Mouse (Mus musculus): ENCODE results near the gene Exoc6. TPM values are rescaled to one million over a fixed set of nuclear protein-coding genes. Genes with fewer than 3 reads are reported as not detected.
A peak's percentile ranks its signal among the peaks of the same experiment; 100 is the strongest.

The Exoc6 gene
- total RNA-seq, 2 experiments from 2014 or later, result 54.9 to 59.6 TPM

GRCm38 (mm10) chr19:37686347-37686746 lies 136.1 kb downstream of the Exoc6 start:
- DNase-seq (ENCODE audit: low spot score in 2 of 2), result no peak

GRCm38 (mm10) chr19:37686941-37687850 lies 137.0 kb downstream of the Exoc6 start:
- no peak for DNase-seq (ENCODE audit: low spot score in 2 of 2)

- DNase-seq (ENCODE audit: low spot score in 2 of 2), result no peak
Measured at GRCm38 (mm10) chr19:37689478-37689877, 139.3 kb downstream of the Exoc6 start.

- DNase-seq (ENCODE audit: low spot score in 2 of 2), result no peak
Measured at GRCm38 (mm10) chr19:37690716-37691115, 140.5 kb downstream of the Exoc6 start.

- DNase-seq (ENCODE audit: low spot score in 2 of 2), result peak in 1 of 2 experiments; percentile 36
Measured at GRCm38 (mm10) chr19:37692879-37693278, 142.7 kb downstream of the Exoc6 start.

- DNase-seq (ENCODE audit: low spot score in 2 of 2), result no peak
Measured at GRCm38 (mm10) chr19:37695146-37695545, 144.9 kb downstream of the Exoc6 start.

GRCm38 (mm10) chr19:37695762-37696602 lies 145.8 kb downstream of the Exoc6 start:
- no peak for DNase-seq (ENCODE audit: low spot score in 2 of 2)

- DNase-seq (ENCODE audit: low spot score in 2 of 2), result no peak
Measured at GRCm38 (mm10) chr19:37696603-37697334, 146.6 kb downstream of the Exoc6 start.

- DNase-seq (ENCODE audit: low spot score in 2 of 2), result no peak
Measured at GRCm38 (mm10) chr19:37697335-37697636, 147.1 kb downstream of the Exoc6 start.

- no peak for DNase-seq (ENCODE audit: low spot score in 2 of 2)
Measured at GRCm38 (mm10) chr19:37697651-37698272, 147.5 kb downstream of the Exoc6 start, which contains the start of gene Cyp26a1. Gene Cyp26a1, plus strand, starts transcription at chr19:37697798.

GRCm38 (mm10) chr19:37698273-37699160 lies 148.3 kb downstream of the Exoc6 start:
- DNase-seq (ENCODE audit: low spot score in 2 of 2), result no peak

- no peak for DNase-seq (ENCODE audit: low spot score in 2 of 2)
Measured at GRCm38 (mm10) chr19:37699711-37700110, 149.5 kb downstream of the Exoc6 start.

GRCm38 (mm10) chr19:37702377-37703076 lies 152.3 kb downstream of the Exoc6 start:
- DNase-seq (ENCODE audit: low spot score in 2 of 2), result no peak

- DNase-seq (ENCODE audit: low spot score in 2 of 2), result peak; percentile 79 to 80
Measured at GRCm38 (mm10) chr19:37703902-37704509, 153.8 kb downstream of the Exoc6 start.

- no peak for DNase-seq (ENCODE audit: low spot score in 2 of 2)
Measured at GRCm38 (mm10) chr19:37705722-37706121, 155.5 kb downstream of the Exoc6 start.

GRCm38 (mm10) chr19:37714681-37715080 lies 164.5 kb downstream of the Exoc6 start:
- DNase-seq (ENCODE audit: low spot score in 2 of 2), result no peak

- DNase-seq (ENCODE audit: low spot score in 2 of 2), result no peak
Measured at GRCm38 (mm10) chr19:37715980-37716379, 165.8 kb downstream of the Exoc6 start.

- no peak for DNase-seq (ENCODE audit: low spot score in 2 of 2)
Measured at GRCm38 (mm10) chr19:37716524-37717175, 166.4 kb downstream of the Exoc6 start.

All from layer of hippocampus, postnatal 10 days (tissue).